Mouse (Mus musculus): ENCODE results near the gene Gm5150.
"Not testable (repeated sequence)": the region's sequence is repeated elsewhere in the genome, so short reads cannot be mapped to it uniquely, and the experiment has no call there.

DNA sequence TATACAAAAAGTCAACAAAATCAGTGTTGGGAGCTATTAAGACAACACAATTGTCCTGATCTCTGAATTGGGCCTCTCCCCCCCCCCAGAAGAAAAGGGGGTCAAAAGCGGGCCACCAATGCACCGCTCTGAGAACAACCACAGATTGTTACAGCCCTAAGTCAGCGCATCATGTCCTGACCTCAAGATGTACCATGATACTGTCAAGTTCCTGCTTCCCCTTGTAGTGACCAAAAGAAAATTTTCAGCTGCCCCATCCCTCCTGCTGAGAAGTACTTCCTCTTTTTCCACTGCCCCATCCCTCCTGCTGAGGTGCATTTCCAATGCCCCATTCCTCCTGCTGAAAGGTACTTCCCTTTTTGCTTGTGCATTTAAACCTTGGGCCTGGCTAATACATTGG lies 6.8 kb downstream of the Gm5150 start:
- TF ChIP-seq POLR2AphosphoS5 (IDR thresholded peaks at IDR 0.05; ENCODE audit: insufficient replicate concordance, low read depth, low read length); TAL1 (conservative IDR thresholded peaks at IDR 0.05; ENCODE audit: low read depth, low read length); CTCF (IDR thresholded peaks at IDR 0.05; ENCODE audit: low read depth, low read length); GATA1 (IDR thresholded peaks at IDR 0.05; ENCODE audit: borderline replicate concordance, low read length): not testable (repeated sequence)
